Mouse (Mus musculus) adrenal gland, postnatal 36 days (tissue): ENCODE results near the gene Ptprt. TPM values are rescaled to one million over a fixed set of nuclear protein-coding genes. Genes with fewer than 3 reads are reported as not detected.
"Not testable (repeated sequence)": the region's sequence is repeated elsewhere in the genome, so short reads cannot be mapped to it uniquely, and the experiment has no call there.

Experiments
- DNase-seq, 2 experiments: peaks; one replicate each; pipeline ENCODE4 v3.0.0; 2021; ENCODE audit warnings: mixed read lengths in 1 of 2
- total RNA-seq, 2 experiments: library from RNA; stranded (reverse); gene quantifications; 2 replicates each; pipeline ENCODE4 v1.2.3; 2021

Gene Ptprt
- total RNA-seq, 2 experiments from 2014 or later = 0.07 to 0.16 TPM

GRCm38 (mm10) chr2:161545406-161545805 lies 1115.5 kb downstream of the Ptprt start:
- no peak for DNase-seq

GRCm38 (mm10) chr2:161534151-161534550 lies 1126.8 kb downstream of the Ptprt start:
- no peak for DNase-seq

GRCm38 (mm10) chr2:161527192-161527591 lies 1133.8 kb downstream of the Ptprt start:
- no peak for DNase-seq

- peak; percentile 41 to 64 for DNase-seq
Measured at GRCm38 (mm10) chr2:161519671-161520070, 1141.3 kb downstream of the Ptprt start.

GRCm38 (mm10) chr2:161516921-161517320 lies 1144.0 kb downstream of the Ptprt start:
- peak; percentile 65 to 74 for DNase-seq

- peak; percentile 35 to 47 for DNase-seq
Measured at GRCm38 (mm10) chr2:161513256-161513655, 1147.7 kb downstream of the Ptprt start.

- DNase-seq = not testable (repeated sequence)
Measured at GRCm38 (mm10) chr2:161511880-161512570, 1148.9 kb downstream of the Ptprt start.

GRCm38 (mm10) chr2:161511101-161511759 lies 1149.7 kb downstream of the Ptprt start:
- DNase-seq = no peak

GRCm38 (mm10) chr2:161499097-161499899 lies 1161.6 kb downstream of the Ptprt start:
- peak in 1 of 2 experiments; percentile 11 for DNase-seq

GRCm38 (mm10) chr2:161498449-161499096 lies 1162.4 kb downstream of the Ptprt start:
- DNase-seq = peak in 1 of 2 experiments; percentile 2

- DNase-seq = no peak
Measured at GRCm38 (mm10) chr2:161481741-161482140, 1179.2 kb downstream of the Ptprt start.

- no peak for DNase-seq
Measured at GRCm38 (mm10) chr2:161480445-161480844, 1180.5 kb downstream of the Ptprt start.
